Mouse (Mus musculus) gastrocnemius, postnatal 10 days (tissue): Measurements from ENCODE around the gene Spns2. TPM values are rescaled to one million over a fixed set of nuclear protein-coding genes. Genes with fewer than 3 reads are reported as not detected.
"Not testable (repeated sequence)": the region's sequence is repeated elsewhere in the genome, so short reads cannot be mapped to it uniquely, and the experiment has no call there.

Source experiments
- DNase-seq: peaks from one replicate; pipeline ENCODE4 v3.0.0; 2021; ENCODE audit warnings: mixed read lengths
- total RNA-seq, 2 experiments: library from RNA; stranded (reverse); gene quantifications; 2 replicates each; pipeline ENCODE4 v1.2.3; 2021

The Spns2 gene
- total RNA-seq, 2 experiments from 2014 or later: 15.8 to 20.0 TPM

- no peak for DNase-seq
Observed at GRCm38 (mm10) chr11:72436756-72437650, 52.7 kb downstream of the Spns2 start.

- peak; percentile 68 for DNase-seq
Observed at GRCm38 (mm10) chr11:72436271-72436670, 53.4 kb downstream of the Spns2 start.

GRCm38 (mm10) chr11:72435694-72436045 lies 54.0 kb downstream of the Spns2 start:
- DNase-seq: no peak

DNA sequence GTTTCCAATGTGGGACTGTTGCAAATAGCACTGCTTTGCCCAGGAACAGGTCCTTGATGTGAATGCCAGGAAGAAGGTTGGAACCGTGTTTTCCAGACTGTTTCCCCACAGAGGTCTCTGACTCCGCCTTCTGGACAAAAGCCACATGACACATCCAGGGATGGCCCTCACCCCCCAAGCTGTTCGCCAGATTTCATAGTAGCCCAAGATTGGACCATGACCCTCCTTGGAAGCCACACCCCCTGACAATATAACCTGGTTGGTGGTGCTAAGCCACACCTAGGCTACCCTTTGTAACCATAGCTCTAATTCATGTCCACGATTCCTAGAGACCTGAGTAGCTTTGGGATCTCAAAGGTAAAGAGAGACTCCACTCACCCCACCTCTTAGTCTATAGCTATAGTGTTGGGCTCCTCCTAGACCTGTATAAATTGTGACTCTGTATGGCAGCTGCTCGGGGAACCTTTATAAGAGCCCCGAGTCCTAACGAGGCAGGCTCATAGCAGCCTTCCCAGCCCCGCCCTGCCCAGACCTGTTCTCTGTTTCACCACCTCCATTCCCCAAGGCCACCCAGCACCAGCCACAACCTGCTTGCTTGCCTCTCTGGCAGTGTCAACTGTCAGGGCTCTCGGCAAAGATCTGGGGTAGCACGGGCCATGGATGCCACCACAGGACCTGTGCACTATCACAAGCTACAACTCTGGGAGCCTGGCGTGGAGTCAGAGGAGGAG lies 54.6 kb downstream of the Spns2 start, which contains the start of gene Ggt6:
TSS of gene Ggt6 (plus strand) at position 564 of the 731 bp plus-strand sequence.
- DNase-seq: no peak

DNA sequence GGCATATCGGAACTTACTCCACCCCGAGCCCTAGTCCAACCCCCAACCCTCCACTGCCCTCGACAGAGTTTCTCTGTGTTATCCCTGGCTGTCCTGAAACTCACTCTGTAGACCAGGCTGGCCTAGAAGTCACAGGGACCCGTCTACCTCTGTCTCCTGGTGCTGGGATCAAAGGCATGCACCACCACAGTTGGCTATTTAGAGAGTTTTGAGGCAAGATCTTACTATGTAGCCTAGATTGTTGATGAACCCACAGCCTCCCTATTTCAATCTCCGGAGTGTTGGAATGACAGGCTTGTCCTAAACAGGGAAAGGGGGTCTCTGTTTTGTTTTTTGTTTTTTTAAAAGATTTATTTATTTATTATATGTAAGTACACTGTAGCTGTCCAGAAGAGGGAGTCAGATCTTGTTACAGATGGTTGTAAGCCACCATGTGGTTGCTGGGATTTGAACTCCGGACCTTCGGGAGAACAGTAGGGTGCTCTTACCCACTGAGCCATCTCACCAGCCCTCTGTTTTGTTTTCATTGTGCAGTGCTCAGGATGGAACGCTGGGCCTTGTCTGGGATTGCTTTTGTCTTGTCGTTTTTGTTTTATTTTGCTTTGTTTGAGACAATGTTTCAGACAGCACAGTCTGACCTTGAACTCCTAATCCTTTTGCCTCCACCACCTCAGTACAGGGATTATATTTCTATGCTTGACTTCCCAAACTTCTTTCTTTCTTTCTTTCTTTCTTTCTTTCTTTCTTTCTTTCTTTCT lies 59.2 kb downstream of the Spns2 start:
- DNase-seq: not testable (repeated sequence)

GRCm38 (mm10) chr11:72429288-72429690 lies 60.4 kb downstream of the Spns2 start:
- peak; percentile 69 for DNase-seq

DNA sequence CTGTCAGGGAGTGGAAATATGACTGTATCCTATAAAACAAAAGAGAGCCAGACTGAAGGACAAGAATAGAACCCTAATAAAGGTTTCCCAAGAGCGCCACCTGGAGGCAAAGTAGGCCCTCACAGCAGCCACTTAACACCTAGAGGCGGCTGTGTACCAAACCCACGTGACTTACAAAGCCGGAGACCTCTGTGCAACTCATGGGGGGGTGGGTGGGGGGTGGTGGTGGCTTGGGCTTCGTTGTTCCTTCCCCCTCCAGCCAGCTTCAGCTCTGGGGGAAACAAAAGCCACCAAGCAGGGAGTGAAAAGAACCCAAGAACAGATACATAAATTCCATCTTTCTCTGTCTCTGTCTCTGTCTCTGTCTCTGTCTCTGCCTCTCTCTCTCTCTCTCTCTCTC lies 61.0 kb downstream of the Spns2 start:
- peak; percentile 90 for DNase-seq

- DNase-seq: no peak
Observed at GRCm38 (mm10) chr11:72426884-72427283, 62.8 kb downstream of the Spns2 start.

DNA sequence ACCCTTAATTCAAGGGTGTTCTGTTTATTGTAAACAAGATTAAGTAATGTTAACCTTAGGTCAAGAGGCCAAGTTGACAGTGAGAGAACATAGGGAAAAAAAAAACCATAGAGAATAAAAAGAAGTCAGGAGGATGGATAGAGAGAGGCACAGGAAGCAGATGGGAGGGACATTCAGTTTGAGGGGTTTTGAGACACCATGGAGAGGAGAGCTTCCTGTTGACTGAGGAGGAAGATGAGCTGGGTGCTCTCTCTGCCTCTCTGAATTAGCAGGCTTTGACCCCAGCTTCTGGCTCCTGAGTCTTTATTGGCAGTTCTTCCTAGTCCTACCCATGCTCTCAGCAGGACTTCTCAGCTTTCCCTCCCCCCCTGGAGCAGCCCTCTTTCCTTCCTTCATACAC lies 64.5 kb downstream of the Spns2 start:
- DNase-seq: no peak

DNA sequence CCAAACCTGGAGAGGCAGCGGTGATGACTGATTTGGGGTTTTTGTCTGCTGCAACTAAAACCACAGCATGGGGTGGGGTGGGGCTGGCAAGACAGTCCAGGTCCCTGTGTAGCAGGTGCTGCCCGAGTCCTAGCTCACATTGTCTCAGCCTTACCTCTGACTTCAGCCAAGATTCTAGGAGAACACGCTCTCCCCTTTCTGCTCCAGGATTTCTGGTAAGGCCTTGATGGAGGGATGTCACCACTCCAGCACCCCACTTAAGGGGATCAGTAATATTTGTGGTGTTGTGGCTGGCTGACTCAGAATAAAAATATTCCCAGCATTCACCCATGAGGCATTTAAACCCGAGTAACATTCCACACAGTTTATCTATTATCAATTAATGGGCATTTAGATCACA lies 66.0 kb downstream of the Spns2 start:
- DNase-seq: no peak

DNA sequence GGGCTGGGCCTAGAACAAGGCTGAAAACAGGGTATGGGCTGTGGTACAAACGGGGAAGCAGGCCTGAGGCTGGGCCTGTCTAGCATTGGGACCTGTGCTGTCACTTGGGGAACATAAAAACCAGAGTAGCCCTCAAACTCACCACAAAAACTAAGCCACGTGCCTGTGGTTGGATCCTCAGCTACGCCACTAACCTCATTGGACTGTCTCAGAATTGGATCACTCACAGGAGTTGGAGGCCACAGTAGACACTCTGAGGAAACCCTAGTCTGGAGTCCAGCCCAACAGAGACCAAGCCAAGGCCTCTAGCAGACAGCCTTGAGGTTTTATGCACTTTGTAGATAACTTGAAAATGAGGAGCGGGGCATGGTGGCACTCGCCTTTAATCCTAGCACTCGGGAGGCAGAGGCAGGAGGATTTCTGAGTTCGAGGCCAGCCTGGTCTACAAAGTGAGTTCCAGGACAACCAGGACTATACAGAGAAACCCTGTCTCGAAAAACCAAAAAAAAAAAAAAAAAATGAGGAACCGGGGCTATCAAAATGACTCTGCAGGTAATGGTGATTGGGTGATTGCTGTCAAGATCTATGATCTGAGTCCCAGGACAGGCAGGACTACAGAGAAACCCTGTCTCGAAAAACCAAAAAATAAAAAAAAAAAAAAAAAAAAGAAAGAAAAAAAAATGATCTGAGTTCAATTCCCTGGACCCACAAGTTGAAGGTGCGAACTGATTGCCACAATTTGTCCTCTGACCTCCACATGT lies 68.0 kb downstream of the Spns2 start:
- DNase-seq: no peak

GRCm38 (mm10) chr11:72420460-72421122 lies 69.1 kb downstream of the Spns2 start:
- no peak for DNase-seq

- DNase-seq: no peak
Observed at GRCm38 (mm10) chr11:72419006-72419405, 70.7 kb downstream of the Spns2 start.

- peak; percentile 48 for DNase-seq
Observed at GRCm38 (mm10) chr11:72418227-72418626, 71.5 kb downstream of the Spns2 start.

DNA sequence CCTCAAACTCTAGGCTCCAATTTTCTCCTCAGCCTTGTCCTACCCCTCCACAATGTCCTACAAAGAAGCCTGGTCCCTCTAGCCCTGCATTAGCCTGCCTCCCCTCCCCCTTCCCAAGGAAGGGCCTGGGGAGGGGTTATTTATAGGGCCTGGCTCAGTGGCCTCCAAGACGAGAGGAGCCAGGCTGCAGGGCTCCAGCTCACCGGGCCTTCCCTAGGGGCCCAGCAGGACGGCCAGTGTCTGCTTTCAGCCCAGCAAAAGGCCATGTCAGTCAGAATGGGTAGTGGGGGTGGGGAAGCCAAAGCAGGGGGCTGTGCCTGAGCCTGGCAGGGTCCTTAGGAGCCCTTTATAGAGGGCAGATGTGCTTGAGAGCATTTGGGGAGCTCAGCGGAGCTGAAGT lies 72.3 kb downstream of the Spns2 start:
- peak; percentile 43 for DNase-seq

DNA sequence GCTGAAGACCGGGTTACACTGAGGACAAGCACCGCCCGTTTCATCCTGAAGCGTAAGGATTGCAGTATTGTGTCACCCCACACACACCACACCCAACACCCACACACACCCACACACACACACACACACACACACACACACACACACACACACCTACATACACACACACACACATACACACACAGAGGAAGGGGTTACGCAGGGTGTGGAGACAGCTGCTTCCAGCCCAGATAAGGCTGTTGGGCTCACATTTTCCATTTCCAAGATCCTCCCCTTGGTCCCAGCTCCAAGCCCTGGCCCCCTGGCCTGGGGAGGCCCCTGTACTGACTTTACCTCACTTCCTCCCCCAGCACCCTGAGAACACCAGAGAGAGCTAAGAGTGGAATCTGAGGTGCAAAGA lies 73.0 kb downstream of the Spns2 start:
- no peak for DNase-seq

DNA sequence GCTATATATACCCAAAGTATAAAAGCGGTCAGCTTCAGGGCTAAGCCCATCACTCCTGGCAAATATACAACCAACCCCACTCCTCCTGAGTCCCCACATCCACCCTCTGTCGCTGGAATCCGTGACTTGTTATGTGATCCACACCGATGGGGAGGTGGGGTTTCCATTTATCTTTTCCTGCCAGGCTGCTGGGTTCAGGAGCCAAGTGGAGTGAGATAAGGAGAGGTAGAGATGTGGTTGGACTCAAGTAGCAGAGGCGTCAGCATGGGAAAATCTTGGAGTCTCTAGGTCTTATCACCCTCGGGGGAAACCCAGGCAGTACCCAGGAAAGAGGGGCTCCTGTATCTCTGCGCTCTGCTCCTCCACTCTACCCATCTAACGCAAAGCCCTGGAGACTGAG lies 74.5 kb downstream of the Spns2 start:
- no peak for DNase-seq

DNA sequence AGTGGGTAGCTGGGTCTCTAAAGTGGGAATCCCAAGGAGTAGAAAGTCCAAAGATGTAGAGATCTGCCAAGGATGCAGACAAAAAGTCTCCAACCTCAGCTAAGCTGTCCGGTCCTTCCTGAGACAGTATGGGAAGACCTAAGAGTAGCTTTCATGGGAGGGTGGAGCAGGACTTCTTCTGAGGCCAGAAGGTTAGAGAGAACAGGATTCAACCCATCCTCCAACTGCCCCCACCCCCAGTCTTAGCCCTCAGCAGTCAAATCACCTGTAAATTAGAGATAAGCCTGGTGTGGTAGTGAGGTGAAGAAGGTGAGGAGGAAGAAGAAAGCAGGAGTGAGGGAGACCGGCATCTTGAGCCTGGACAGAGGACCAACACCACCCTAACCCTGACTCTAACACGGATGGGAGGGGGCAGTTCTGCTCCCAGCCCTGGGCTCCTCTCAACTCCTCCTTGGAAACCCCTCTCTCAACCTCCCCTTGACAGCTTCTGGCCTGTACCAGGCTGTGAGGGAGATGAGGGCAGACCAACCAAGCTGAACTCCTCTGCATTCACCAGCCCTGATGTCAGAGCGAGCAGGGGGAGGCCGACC lies 76.0 kb downstream of the Spns2 start:
- no peak for DNase-seq

- no peak for DNase-seq
Observed at GRCm38 (mm10) chr11:72413016-72413415, 76.7 kb downstream of the Spns2 start.

DNA sequence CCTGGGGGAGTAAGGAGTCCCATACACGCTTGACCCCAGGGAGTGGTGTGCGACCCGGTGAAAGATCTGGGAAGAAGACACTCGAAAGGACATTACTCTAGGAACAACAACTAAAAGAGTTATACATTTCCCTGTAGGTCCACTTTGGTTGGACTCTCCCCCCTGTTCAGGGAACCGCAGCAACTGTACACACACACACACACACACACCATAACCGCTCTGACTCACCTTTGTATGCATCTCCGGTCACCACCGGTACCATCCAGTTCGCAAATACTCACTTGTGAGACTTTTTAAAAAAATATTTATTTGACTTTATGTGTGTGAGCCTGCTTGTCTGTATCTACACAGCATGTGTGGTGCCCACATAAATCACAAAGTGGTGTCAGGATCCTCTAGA lies 77.8 kb downstream of the Spns2 start:
- DNase-seq: no peak
